Mouse (Mus musculus): Measurements from ENCODE around the gene Tnfaip8l1.

Gene Tnfaip8l1

DNA sequence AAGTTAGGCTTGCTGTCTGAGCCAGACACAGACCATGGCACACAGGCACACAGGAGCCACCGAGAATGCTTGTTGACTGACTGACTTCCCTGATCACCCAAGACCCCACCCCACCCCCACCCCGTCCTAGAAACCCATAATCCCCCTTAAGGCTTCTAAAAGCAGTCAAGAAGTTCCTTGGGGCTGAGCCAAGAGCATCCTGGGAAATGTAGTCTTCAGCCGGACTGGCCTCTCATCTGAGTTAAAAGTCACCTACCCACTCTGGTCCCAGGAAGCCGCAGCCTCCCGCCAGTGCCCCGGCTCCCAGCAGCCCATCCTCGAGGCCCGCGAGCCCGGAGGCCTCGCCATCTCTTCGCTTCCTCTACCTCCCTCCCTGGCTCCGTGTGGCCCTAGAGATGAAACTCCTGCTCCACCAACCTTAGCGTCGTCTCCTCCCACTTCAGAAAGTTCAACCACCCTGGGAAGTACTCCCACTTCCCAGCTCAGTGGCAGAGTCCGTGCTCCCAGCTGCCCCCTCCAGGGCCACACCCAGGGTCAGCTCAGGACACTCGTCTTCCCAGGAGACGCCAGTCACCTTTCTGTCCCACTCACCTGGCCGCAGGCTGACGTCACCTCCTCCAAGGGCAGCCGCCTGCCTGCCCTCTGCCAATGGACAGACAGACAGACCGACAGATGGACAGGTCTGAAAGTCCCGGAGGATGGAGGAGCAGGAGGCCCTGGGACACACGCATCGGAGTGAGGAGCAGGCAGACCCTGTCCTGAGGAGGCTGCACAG lies 24.3 kb upstream of the Tnfaip8l1 start:
- DNase-seq (ENCODE audit: low spot score in 2 of 2) = no peak

- no peak for DNase-seq (ENCODE audit: low spot score in 2 of 2)
Observed at GRCm38 (mm10) chr17:56139355-56139754, 22.9 kb upstream of the Tnfaip8l1 start.

- DNase-seq (ENCODE audit: low spot score in 2 of 2) = no peak
Observed at GRCm38 (mm10) chr17:56139858-56140595, 22.2 kb upstream of the Tnfaip8l1 start, which contains the start of gene Sema6b. Sema6b (minus strand) TSS chr17:56140343.

GRCm38 (mm10) chr17:56141702-56142605 lies 20.3 kb upstream of the Tnfaip8l1 start:
- DNase-seq (ENCODE audit: low spot score in 2 of 2) = no peak

- DNase-seq (ENCODE audit: low spot score in 2 of 2) = no peak
Observed at GRCm38 (mm10) chr17:56144546-56144945, 17.7 kb upstream of the Tnfaip8l1 start.

DNA sequence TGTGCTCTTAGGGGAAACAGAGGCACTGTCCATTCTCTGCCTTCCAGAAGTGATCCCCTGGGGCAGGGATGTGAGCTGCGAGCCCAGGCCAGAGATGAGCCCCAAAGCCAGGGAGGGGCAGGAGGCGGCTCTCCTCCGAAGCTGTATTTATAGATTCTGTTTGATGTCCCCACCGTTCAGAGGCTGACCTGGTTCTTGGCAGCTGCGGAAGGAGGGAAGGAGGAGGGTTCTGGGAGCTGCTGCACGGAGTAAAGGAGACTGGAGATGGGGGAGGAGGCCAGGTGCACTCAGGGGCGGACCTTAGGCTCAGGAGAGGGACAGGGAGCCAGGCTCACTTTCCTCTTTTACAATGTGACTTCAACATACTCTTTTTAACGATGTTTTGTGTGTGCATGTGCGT lies 16.1 kb upstream of the Tnfaip8l1 start:
- DNase-seq (ENCODE audit: low spot score in 2 of 2) = no peak

- DNase-seq (ENCODE audit: low spot score in 2 of 2) = no peak
Observed at GRCm38 (mm10) chr17:56147420-56147819, 14.9 kb upstream of the Tnfaip8l1 start.

GRCm38 (mm10) chr17:56148280-56148679 lies 14.0 kb upstream of the Tnfaip8l1 start:
- peak; percentile 54 to 61 for DNase-seq (ENCODE audit: low spot score in 2 of 2)

DNA sequence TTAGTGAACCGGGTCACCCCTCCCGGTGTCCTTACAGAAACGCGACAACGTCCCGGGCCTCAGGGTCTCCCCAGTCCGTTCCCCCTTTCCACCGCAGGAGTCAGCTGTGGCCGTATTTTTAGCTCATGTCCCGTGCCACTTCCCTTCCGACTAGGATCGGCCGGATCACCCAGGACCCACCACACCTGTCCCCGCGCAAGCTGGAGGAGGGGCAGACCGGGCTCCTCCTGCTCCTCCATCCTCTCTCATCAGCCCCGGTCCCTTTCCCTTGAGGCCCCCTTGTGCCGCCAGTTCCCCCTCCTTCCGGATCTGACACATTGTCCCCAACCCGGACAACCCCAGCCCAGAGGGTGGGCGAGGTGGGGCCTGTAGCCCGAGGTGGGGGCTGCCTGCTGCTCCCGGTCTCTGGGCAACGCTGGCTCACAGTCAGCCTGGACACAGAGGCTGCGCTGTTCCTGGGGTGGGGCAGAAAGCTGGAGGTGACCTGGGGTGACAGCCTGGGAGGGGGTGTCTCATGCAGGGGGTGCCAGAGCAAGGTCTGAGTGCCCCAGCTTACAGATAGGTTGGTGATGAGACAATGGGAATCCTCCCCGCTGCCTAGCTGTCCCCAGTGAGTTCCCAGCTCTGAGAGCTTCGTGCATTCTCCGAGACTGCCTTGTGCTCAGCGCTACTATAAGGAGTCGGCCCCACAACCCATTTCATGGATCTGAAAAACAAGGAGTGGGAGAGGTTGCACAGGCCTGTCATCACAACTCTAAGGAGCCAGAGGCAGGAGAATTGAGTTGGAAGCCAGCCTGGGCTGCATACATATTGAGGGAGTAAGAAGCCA lies 13.3 kb upstream of the Tnfaip8l1 start:
- DNase-seq (ENCODE audit: low spot score in 2 of 2) = no peak

DNA sequence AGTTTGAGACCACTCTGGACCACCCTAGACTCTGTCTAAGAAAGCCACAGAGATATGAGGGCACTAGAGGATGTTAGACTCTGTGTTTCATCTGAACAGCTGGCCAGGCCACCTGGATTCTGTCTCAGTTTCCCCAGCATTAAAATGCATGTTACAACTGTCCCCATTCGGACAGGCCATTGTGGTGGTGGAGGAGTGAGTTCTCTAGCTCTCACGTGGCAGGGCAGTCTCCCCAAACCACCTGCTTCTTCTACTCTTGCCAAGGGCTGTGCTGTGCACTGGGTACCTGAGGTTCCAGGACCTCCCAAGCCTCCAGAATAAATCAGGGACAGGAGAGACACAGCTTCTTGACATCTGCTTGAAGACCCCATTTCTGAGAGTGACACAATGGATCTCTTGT lies 12.4 kb upstream of the Tnfaip8l1 start:
- no peak for DNase-seq (ENCODE audit: low spot score in 2 of 2)

- DNase-seq (ENCODE audit: low spot score in 2 of 2) = no peak
Observed at GRCm38 (mm10) chr17:56153643-56154042, 8.6 kb upstream of the Tnfaip8l1 start.

GRCm38 (mm10) chr17:56159729-56160128 lies 2.5 kb upstream of the Tnfaip8l1 start:
- DNase-seq (ENCODE audit: low spot score in 2 of 2) = no peak

GRCm38 (mm10) chr17:56163523-56164102 lies 1.3 kb downstream of the Tnfaip8l1 start:
- DNase-seq (ENCODE audit: low spot score in 2 of 2) = peak; percentile 48 to 50

DNA sequence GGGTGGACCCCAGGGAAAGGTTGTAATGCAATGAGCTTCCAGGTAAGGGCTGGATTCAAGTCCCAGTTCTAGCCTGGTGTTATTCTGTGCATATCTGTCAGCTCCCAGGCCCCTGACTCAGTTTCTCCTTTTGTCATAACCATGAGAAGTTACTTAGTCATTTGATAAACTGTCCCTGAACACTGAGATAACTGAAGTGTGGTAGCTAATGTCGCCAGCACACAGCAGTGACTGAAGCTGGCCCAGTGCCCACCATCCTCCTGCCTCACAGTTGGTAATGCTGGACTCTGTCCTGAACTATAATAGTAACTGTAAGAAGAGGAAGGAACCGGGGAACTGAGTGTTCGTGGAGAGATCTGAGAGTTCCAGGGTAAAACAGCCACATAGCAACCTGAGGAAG lies 2.2 kb downstream of the Tnfaip8l1 start:
- no peak for DNase-seq (ENCODE audit: low spot score in 2 of 2)

DNA sequence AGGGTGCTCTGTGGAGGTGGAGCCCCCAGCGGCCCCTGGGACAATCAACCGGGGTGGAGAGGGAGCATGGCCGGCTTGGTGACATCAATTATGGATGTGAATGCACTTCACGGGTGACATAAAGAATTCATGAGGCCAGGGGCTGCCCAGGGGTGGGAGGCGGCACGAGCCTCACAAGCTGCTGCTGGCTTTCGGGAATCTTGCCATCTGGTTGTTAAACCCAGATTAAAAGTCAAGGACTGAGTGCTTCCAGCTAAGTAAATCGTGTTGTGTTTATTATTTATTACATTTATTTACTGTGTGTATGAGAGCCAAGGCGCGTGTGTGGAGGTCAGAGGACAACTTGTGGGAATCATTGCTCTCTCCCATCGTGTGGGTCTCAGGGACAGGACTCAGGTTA lies 3.4 kb downstream of the Tnfaip8l1 start:
- DNase-seq (ENCODE audit: low spot score in 2 of 2) = no peak

DNA sequence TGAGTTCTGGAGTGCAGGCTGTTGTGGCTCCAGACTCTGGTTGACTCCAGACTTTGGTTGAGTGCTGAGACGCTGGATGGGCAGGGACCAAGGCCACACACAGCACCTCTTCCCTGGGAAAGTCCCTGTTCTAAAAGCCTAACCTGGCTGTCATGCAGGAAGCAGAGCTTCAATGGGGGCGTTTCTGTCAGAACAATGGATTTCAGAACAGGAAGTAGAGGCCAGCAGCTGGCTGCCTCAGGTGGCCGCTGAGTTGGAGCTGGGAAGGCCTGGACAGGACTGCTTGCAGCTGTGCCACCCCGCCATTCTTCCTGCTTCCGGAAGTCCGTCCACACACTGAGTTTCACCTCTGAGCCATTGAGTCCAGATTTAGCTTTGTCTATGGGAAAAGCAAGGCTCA lies 7.6 kb downstream of the Tnfaip8l1 start:
- no peak for DNase-seq (ENCODE audit: low spot score in 2 of 2)

GRCm38 (mm10) chr17:56170636-56171035 lies 8.4 kb downstream of the Tnfaip8l1 start:
- DNase-seq (ENCODE audit: low spot score in 2 of 2) = no peak

GRCm38 (mm10) chr17:56171456-56171855 lies 9.2 kb downstream of the Tnfaip8l1 start:
- DNase-seq (ENCODE audit: low spot score in 2 of 2) = no peak

GRCm38 (mm10) chr17:56171881-56172280 lies 9.6 kb downstream of the Tnfaip8l1 start:
- DNase-seq (ENCODE audit: low spot score in 2 of 2) = no peak

- DNase-seq (ENCODE audit: low spot score in 2 of 2) = no peak
Observed at GRCm38 (mm10) chr17:56173401-56174046, 11.2 kb downstream of the Tnfaip8l1 start.
